In the genomic region with DNA sequence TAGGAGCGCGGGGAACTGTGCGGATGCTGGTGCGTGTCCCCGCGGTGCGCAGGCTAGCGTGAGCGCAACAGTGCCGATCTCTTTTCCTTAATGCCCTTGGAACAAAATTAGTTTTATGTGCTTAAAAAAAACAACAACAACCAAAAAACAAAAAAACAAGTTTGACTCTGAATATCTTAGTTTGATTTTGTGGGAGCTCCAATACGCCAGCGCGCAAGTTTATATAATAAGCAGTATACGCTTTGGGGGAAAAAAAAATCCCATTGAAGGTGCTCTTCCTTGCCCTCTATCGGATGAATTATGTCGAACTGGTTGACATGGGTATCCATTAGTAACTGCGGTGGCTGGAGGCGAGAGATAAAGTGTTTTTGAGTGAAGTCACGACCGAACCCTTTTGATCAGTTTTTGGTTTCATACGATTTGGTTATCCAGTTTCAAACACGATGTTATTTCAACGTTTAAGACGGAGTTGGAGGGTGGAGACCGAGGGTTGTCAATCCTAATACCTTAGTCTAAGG, we compare ENCODE assay signal across 8 mouse cellular contexts. TPM values are rescaled to one million over a fixed set of nuclear protein-coding genes. Genes with fewer than 3 reads are reported as not detected.
A peak's percentile ranks its signal among the peaks of the same experiment; 100 is the strongest.
DNase-seq lines count a peak whose midpoint lies in the region; ATAC-seq and TF ChIP-seq lines count a peak whose summit lies in the region.

No protein-coding gene starts in this region.

- H3K27ac ChIP-seq in testis, adult 2 months (ENCODE audit: control insufficient read depth, insufficient read depth, low read depth, low read length) = no peak overlapping the region
- H3K27ac ChIP-seq in forebrain, embryonic 10.5 days = peak overlapping the region; percentile 72
- no peak overlapping the region for H3K27ac ChIP-seq in limb, embryonic 14.5 days (replicated peaks; ENCODE audit: low read depth, low read length)
- no peak overlapping the region for H3K27ac ChIP-seq in olfactory bulb, adult 2 months (ENCODE audit: insufficient read depth, low read depth, low read length)

- peak; percentile 56; the same call in 1 of the 2 replicates for ATAC-seq in frontal cortex, adult (ENCODE audit: low TSS enrichment)
- no peak for ATAC-seq in limb, embryonic 14.5 days (ENCODE audit: low FRiP score, low read depth)

- peak overlapping the region; percentile 82 for H3K4me3 ChIP-seq in testis, adult 2 months (ENCODE audit: control insufficient read depth, low read depth, low read length)
- peak overlapping the region; percentile 82 for H3K4me3 ChIP-seq in forebrain, embryonic 10.5 days
- H3K4me3 ChIP-seq in limb, embryonic 14.5 days (replicated peaks; ENCODE audit: low read length) = peak overlapping the region; percentile 46
- peak overlapping the region; percentile 90 for H3K4me3 ChIP-seq in olfactory bulb, adult 2 months (ENCODE audit: insufficient read depth, low read depth, low read length)

- H3K4me1 ChIP-seq in testis, adult 2 months (ENCODE audit: control insufficient read depth, insufficient read depth, low read length) = peaks cover 6% of the 10 kb centered on the region
- peaks cover 11% of the 10 kb centered on the region for H3K4me1 ChIP-seq in forebrain, embryonic 10.5 days
- no peaks in the 10 kb centered on the region for H3K4me1 ChIP-seq in limb, embryonic 14.5 days (ENCODE audit: control insufficient read depth, insufficient read depth, low read length)
- 0 out of 2 replicates have a peak, but pooled peaks cover 3% of the 10 kb centered on the region for H3K4me1 ChIP-seq in olfactory bulb, adult 2 months (ENCODE audit: control insufficient read depth, insufficient read depth, low read length)

- no peaks in the 10 kb centered on the region for H3K9me3 ChIP-seq in forebrain, embryonic 10.5 days
- no peaks in the 10 kb centered on the region for H3K9me3 ChIP-seq in limb, embryonic 14.5 days (ENCODE audit: control insufficient read depth, low read length)

- H3K9ac ChIP-seq in limb, embryonic 14.5 days (ENCODE audit: low read depth, low read length, severe bottlenecking) = peak overlapping the region; percentile 51

- no peaks in the 10 kb centered on the region for H3K36me3 ChIP-seq in testis, adult 2 months (ENCODE audit: control insufficient read depth, insufficient read depth, low read length)
- H3K36me3 ChIP-seq in forebrain, embryonic 10.5 days (replicated peaks) = no peaks in the 10 kb centered on the region
- H3K36me3 ChIP-seq in limb, embryonic 14.5 days (ENCODE audit: control insufficient read depth, insufficient read depth, low read length) = no peaks in the 10 kb centered on the region

- peak overlapping the region; percentile 100 for H3K4me2 ChIP-seq in limb, embryonic 14.5 days (replicated peaks; ENCODE audit: low read depth, low read length, severe bottlenecking)

- 6% methylated on average over 25 of the region's 25 CpGs for WGBS in forebrain, embryonic 10.5 days
- WGBS in limb, embryonic 14.5 days = 7% methylated on average over 25 of the region's 25 CpGs
- WGBS in olfactory bulb, adult 2 months = 3% methylated on average over 25 of the region's 25 CpGs

- no peaks in the 10 kb centered on the region for H3K27me3 ChIP-seq in testis, adult 2 months (ENCODE audit: control insufficient read depth, insufficient read depth, low read length)
- peaks cover 31% of the 10 kb centered on the region for H3K27me3 ChIP-seq in forebrain, embryonic 10.5 days (ENCODE audit: poor library complexity, severe bottlenecking)
- H3K27me3 ChIP-seq in limb, embryonic 14.5 days (ENCODE audit: control insufficient read depth, insufficient read depth, low read length) = peaks cover 18% of the 10 kb centered on the region; the same call in 1 of the 2 replicates

- DNase-seq in frontal cortex, postnatal 25 days (ENCODE audit: low spot score in 2 of 2) = no peak
- DNase-seq in testis, postnatal 10 days (ENCODE audit: low spot score) = no peak
- DNase-seq in forebrain, embryonic 10.5 days (ENCODE audit: extremely low spot score, low spot score) = peak; percentile 20
- peak; percentile 26 for DNase-seq in limb, embryonic 14.5 days (ENCODE audit: low spot score)
- DNase-seq in ovary, adult 18-20 months (ENCODE audit: low spot score) = no peak

- TF ChIP-seq POLR2A in testis, adult 2 months (IDR thresholded peaks at IDR 0.05; ENCODE audit: control insufficient read depth, low read depth, low read length) = no peak
- TF ChIP-seq POLR2A in limb, embryonic 14.5 days (IDR thresholded peaks at IDR 0.05; ENCODE audit: borderline replicate concordance, extremely low read depth, insufficient read depth, insufficient read length) = no peak
- TF ChIP-seq POLR2A in olfactory bulb, adult 2 months (IDR thresholded peaks at IDR 0.05; ENCODE audit: insufficient read depth, low read depth, low read length) = no peak

- TF ChIP-seq CTCF in testis, adult 2 months (IDR thresholded peaks at IDR 0.05; ENCODE audit: control insufficient read depth, insufficient read depth, insufficient replicate concordance, low read depth, low read length) = no peak
- no peak for TF ChIP-seq CTCF in olfactory bulb, adult 2 months (IDR thresholded peaks at IDR 0.05; ENCODE audit: insufficient read depth, low read depth, low read length)

RNA-seq across cellular contexts. Expression of gene Specc1, which starts 0.8 kb away (rescaled TPM):
- 9.6 and 10.0 TPM in 2 replicates for polyA plus RNA-seq in testis, adult 2 months (2012; rRNA removed)
- polyA plus RNA-seq in forebrain, embryonic 10.5 days (2016; fragmentation: Nextera tagmentation; extraction: Ambion mirVana) = 10.4 and 12.0 TPM in 2 replicates
- polyA plus RNA-seq in limb, embryonic 14.5 days (2012; rRNA removed) = 8.0 and 8.7 TPM in 2 replicates
- polyA plus RNA-seq in limb, embryonic 14.5 days (2014; fragmentation: Nextera tagmentation; extraction: Ambion mirVana) = 8.9 and 9.9 TPM in 2 replicates
- polyA plus RNA-seq in olfactory bulb, adult 2 months (2012; ENCODE audit: insufficient read depth, insufficient read length, low replicate concordance, missing spikeins) = not detected in 2 replicates

RNA-seq across cellular contexts. Expression of gene Akap10, which starts 27.3 kb away (rescaled TPM):
- 17.3 and 21.5 TPM in 2 replicates for polyA plus RNA-seq in testis, adult 2 months (2012; rRNA removed)
- 14.7 and 15.7 TPM in 2 replicates for polyA plus RNA-seq in forebrain, embryonic 10.5 days (2016; fragmentation: Nextera tagmentation; extraction: Ambion mirVana)
- polyA plus RNA-seq in limb, embryonic 14.5 days (2012; rRNA removed) = 16.9 and 18.2 TPM in 2 replicates
- 15.8 and 16.4 TPM in 2 replicates for polyA plus RNA-seq in limb, embryonic 14.5 days (2014; fragmentation: Nextera tagmentation; extraction: Ambion mirVana)
- not detected in 2 replicates for polyA plus RNA-seq in olfactory bulb, adult 2 months (2012; ENCODE audit: insufficient read depth, insufficient read length, low replicate concordance, missing spikeins)

Comparison
In these comparisons a context has a peak if more than half of its experiments do, and no peak if none do; other contexts are left out.
1. DNase-seq: peak in forebrain, embryonic 10.5 days (single experiment) and limb, embryonic 14.5 days (single experiment); none in frontal cortex, postnatal 25 days (0 of 2), testis, postnatal 10 days (single experiment) and ovary, adult 18-20 months (single experiment).
2. RNA of gene Specc1, which starts 0.8 kb away (polyA plus RNA-seq): not detected in olfactory bulb, adult 2 months; 10.4 to 12.0 TPM in forebrain, embryonic 10.5 days, 9.6 to 10.0 TPM in testis, adult 2 months and 8.0 to 9.9 TPM in limb, embryonic 14.5 days; every median in the first group is over 10 times any median in the second.
3. Peak in every context shown above with its lines, with median percentiles within 50 percentile points of each other: H3K4me3 ChIP-seq.